Mouse (Mus musculus) CH12.LX (cell line): Measurements from ENCODE around the gene Hsdl1. TPM values are rescaled to one million over a fixed set of nuclear protein-coding genes. Genes with fewer than 3 reads are reported as not detected.

Experiments used
- DNase-seq: peaks from one replicate; pipeline ENCODE4 v3.0.0-alpha.2; 2013; ENCODE audit errors: extremely low read depth
- H3K27ac ChIP-seq: 2 replicates; pipeline ENCODE4 v1.5.1; 2012; ENCODE audit warnings: low read depth, mild to moderate bottlenecking, control low read depth, moderate library complexity; ENCODE audit not compliant: insufficient read depth
- H3K27me3 ChIP-seq: replicated peaks from 2 replicates; pipeline ENCODE3; 2012; ENCODE audit warnings: inconsistent platforms
- H3K36me3 ChIP-seq, 2 experiments: replicated peaks in 1 of 2; 2 replicates each; pipeline versions ENCODE3 to v1.6.1; 2012; ENCODE audit warnings: inconsistent platforms in 1 of 2, low read length in 1 of 2, mild to moderate bottlenecking in 1 of 2, mixed read lengths in 1 of 2, moderate library complexity in 1 of 2; ENCODE audit not compliant: control insufficient read depth in 1 of 2, insufficient read depth in 1 of 2
- H3K4me1 ChIP-seq, 2 experiments: 2 replicates each; pipeline ENCODE4 v1.6.1; 2012; ENCODE audit warnings: inconsistent platforms in 1 of 2, moderate library complexity in 1 of 2; ENCODE audit not compliant: insufficient read depth in 2 of 2, control insufficient read depth in 1 of 2
- H3K4me2 ChIP-seq: 2 replicates; pipeline ENCODE4 v1.6.1; 2012; ENCODE audit warnings: low read depth, mild to moderate bottlenecking, control low read depth; ENCODE audit not compliant: poor library complexity, insufficient read depth, severe bottlenecking
- H3K4me3 ChIP-seq, 3 experiments: fragments of 150-350 bp in 1 of 3; sonication (generic) in 1 of 3; replicated peaks in 1 of 3; 2 replicates each; pipeline versions ENCODE3 to v1.5.1; 2011 to 2012; ENCODE audit warnings: low read depth in 2 of 3, low read length in 2 of 3, mild to moderate bottlenecking in 2 of 3, moderate library complexity in 2 of 3, control low read depth in 1 of 3, improper control_type of control experiment in 1 of 3, inconsistent platforms in 1 of 3, mixed read lengths in 1 of 3; ENCODE audit not compliant: poor library complexity in 1 of 3
- H3K79me2 ChIP-seq: replicated peaks from 2 replicates; pipeline ENCODE4 v1.6.1; 2012; ENCODE audit warnings: mild to moderate bottlenecking, moderate library complexity; ENCODE audit not compliant: control insufficient read depth, poor library complexity, insufficient read depth, severe bottlenecking; ENCODE audit errors: extremely low read depth
- H3K9ac ChIP-seq: 2 replicates; pipeline ENCODE4 v1.6.1; 2012; ENCODE audit warnings: low read depth, mild to moderate bottlenecking, control low read depth, moderate library complexity; ENCODE audit not compliant: insufficient read depth
- H3K9me3 ChIP-seq: replicated peaks from 2 replicates; pipeline ENCODE3; 2012; ENCODE audit warnings: low read length, inconsistent platforms, mixed read lengths
- CHD1 ChIP-seq: IDR thresholded peaks from 2 replicates; pipeline ENCODE4 v1.6.1; 2012; ENCODE audit warnings: low read depth, low read length, improper control_type of control experiment, inconsistent platforms
- CHD2 ChIP-seq: IDR thresholded peaks from 2 replicates; pipeline ENCODE4 v1.6.1; 2011; ENCODE audit warnings: low read length, improper control_type of control experiment
- JUN ChIP-seq: IDR thresholded peaks from 2 replicates; pipeline ENCODE4 v1.6.1; 2011; ENCODE audit warnings: low read depth, mild to moderate bottlenecking, low read length, improper control_type of control experiment, moderate library complexity; ENCODE audit not compliant: insufficient read depth
- JUND ChIP-seq: conservative IDR thresholded peaks from 2 replicates; pipeline ENCODE4 v1.6.1; 2011; ENCODE audit warnings: low read depth, low read length, improper control_type of control experiment
- KAT2A ChIP-seq: IDR thresholded peaks from 2 replicates; pipeline ENCODE4 v1.6.1; 2012; ENCODE audit warnings: low read length, improper control_type of control experiment, inconsistent platforms; ENCODE audit not compliant: insufficient replicate concordance
- MAZ ChIP-seq: IDR thresholded peaks from 2 replicates; pipeline ENCODE4 v1.6.1; 2012; ENCODE audit warnings: low read depth, mild to moderate bottlenecking, inconsistent platforms, low read length, improper control_type of control experiment, moderate library complexity
- NELFE ChIP-seq: IDR thresholded peaks from 2 replicates; pipeline ENCODE4 v1.6.1; 2011; ENCODE audit warnings: low read depth, low read length, improper control_type of control experiment
- PAX5 ChIP-seq: IDR thresholded peaks from 2 replicates; pipeline ENCODE4 v1.6.1; 2012; ENCODE audit warnings: low read length, inconsistent platforms, mixed read lengths
- POLR2A ChIP-seq: IDR thresholded peaks from 2 replicates; pipeline ENCODE4 v1.6.1; 2011; ENCODE audit warnings: low read depth, mild to moderate bottlenecking, improper control_type of control experiment, low read length
- POLR2AphosphoS2 ChIP-seq: IDR thresholded peaks from 2 replicates; pipeline ENCODE4 v1.6.1; 2011; ENCODE audit warnings: low read depth, low read length, improper control_type of control experiment
- RAD21 ChIP-seq: IDR thresholded peaks from 2 replicates; pipeline ENCODE4 v1.6.1; 2011; ENCODE audit warnings: low read depth, mild to moderate bottlenecking, low read length, improper control_type of control experiment, moderate library complexity
- UBTF ChIP-seq: IDR thresholded peaks from 2 replicates; pipeline ENCODE4 v1.6.1; 2012; ENCODE audit warnings: low read depth, mild to moderate bottlenecking, inconsistent platforms, low read length, improper control_type of control experiment, moderate library complexity
- USF1 ChIP-seq: IDR thresholded peaks from 2 replicates; pipeline ENCODE4 v1.6.1; 2014; ENCODE audit warnings: low read depth, mild to moderate bottlenecking, inconsistent platforms, low read length, improper control_type of control experiment
- ZC3H11A ChIP-seq: IDR thresholded peaks from 2 replicates; pipeline ENCODE4 v1.6.1; 2012; ENCODE audit warnings: low read depth, mild to moderate bottlenecking, inconsistent platforms, low read length, improper control_type of control experiment
- dilution Hi-C: fragments of 300-500 bp; cut with MboI; formaldehyde crosslinking; loops from 2 replicates; pipeline ENCODE4 v1.14.3; 2020; ENCODE audit warnings: low sequenced_read_pairs; ENCODE audit not compliant: extremely low pct_unique_long_range_greater_than_20kb, extremely low pct_ligation_motif_present
- in situ Hi-C: fragments of 300-500 bp; cut with MboI; formaldehyde crosslinking; loops from 3 replicates; pipeline ENCODE4 v1.14.3; 2019; ENCODE audit warnings: low sequenced_read_pairs, low pct_ligation_motif_present, low pct_unique_long_range_greater_than_20kb, mixed read lengths
- polyA plus RNA-seq: library from polyadenylated mRNA; unstranded; fragments of >175 nt; gene quantifications from 2 replicates; pipeline ENCODE4 v1.2.1, GENCODE M21; 2012; ENCODE audit warnings: low read depth; ENCODE audit not compliant: insufficient read length
- total RNA-seq, 2 experiments: library from RNA; depleted of rRNA; stranded (reverse); fragments of 300-350 nt in 1 of 2; fragments of >200 nt in 1 of 2; gene quantifications; 2 replicates each; pipeline ENCODE4 v1.2.3; 2012 to 2014

Hsdl1 gene
- total and polyA plus RNA-seq, 3 experiments, result 5.7 to 13.6 (median 8.2) TPM

DNA sequence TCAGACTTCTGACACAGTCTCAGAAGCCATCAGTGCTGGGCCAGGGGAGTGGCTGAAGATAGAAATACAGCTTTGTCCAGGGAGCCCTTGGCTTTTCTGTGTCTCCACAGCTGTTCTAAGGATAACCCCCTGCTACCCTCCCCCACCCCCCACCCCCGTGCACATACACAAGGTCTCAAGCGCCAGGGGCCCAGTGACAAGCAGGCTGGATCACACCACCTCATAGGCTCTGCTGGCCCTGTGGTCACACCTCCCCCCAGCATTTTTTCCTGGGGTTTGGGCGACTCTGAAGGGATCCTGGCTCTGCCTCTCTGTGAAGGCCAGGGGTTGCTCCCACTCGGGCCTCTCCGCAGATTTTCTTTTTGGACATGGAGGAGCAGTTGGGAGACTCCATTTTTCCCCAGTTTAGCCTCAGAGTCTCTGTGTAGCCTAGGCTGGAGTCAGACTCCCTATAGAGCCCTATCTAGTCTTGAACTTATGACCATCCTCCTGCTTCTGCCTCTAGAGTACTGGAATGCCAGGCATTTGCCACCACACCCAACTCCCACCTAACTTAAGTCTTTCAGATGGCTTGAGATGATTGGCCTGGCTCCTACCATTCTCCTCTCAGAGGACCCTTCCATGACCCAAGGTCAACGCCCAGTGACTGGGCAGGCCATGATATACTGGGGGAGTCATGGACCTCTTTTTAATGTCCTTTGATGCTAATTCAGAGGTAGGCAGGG, 45.3 kb upstream of the Hsdl1 start:
- Histone ChIP-seq H3K27ac (no peak overlapping the region), H3K4me1 (peaks cover 13 to 15% of the 10 kb centered on the region in 2 experiments), H3K79me2 (no peaks in the 10 kb centered on the region), H3K4me2 (no peak overlapping the region), H3K36me3 (no peaks in the 10 kb centered on the region), H3K4me3 (no peak overlapping the region), H3K27me3 (peaks cover 90% of the 10 kb centered on the region), H3K9ac (no peak overlapping the region), H3K9me3 (no peaks in the 10 kb centered on the region)
- dilution Hi-C loops (no loop called here), in situ Hi-C loops (no loop called here)
- no peak for TF ChIP-seq KAT2A
- TF ChIP-seq ZC3H11A, result no peak
- no peak for TF ChIP-seq UBTF
- no peak for TF ChIP-seq RAD21
- TF ChIP-seq JUND, result no peak
- no peak for DNase-seq

GRCm38 (mm10) chr8:119618887-119619286, 43.9 kb upstream of the Hsdl1 start:
- Histone ChIP-seq H3K79me2 (no peaks in the 10 kb centered on the region), H3K4me3 (no peak overlapping the region), H3K27me3 (peaks cover 88% of the 10 kb centered on the region), H3K36me3 (no peaks in the 10 kb centered on the region), H3K4me2 (no peak overlapping the region), H3K9me3 (no peaks in the 10 kb centered on the region)
- dilution Hi-C loops, result no loop called here
- TF ChIP-seq MAZ, result no peak
- no peak for TF ChIP-seq PAX5
- TF ChIP-seq KAT2A, result no peak
- no peak for TF ChIP-seq CHD1
- TF ChIP-seq NELFE, result no peak
- TF ChIP-seq, all 38 proteins: peak for 0
- peaks cover 13 to 15% of the 10 kb centered on the region in 2 experiments for H3K4me1 ChIP-seq
- in situ Hi-C loops, result loop anchor here (5.0 kb wide), 1 partner anchor 182 kb away; no protein-coding TSS in a partner anchor
- no peak overlapping the region for H3K27ac ChIP-seq
- no peak for DNase-seq
- H3K9ac ChIP-seq, result no peak overlapping the region

DNA sequence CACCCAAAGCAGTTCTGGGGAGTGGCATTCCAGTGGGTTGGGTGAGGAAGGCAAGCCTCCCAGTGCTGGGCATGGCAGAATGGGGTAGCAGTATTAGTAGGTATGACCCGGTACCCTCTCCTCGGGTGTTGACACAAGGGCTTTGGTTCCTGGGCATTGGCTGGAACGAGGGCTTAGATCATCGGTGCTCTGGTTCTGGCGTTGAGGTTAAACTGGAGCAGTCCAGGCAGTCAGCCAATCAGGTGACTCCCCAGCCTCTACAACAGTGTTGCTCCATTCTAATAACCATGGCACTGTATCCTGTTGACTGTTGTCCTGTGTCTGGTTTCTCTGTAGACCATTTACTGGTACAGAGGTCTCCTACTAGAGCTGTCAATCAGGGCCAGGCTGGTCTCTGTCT, 42.6 kb upstream of the Hsdl1 start:
- dilution Hi-C loops, result no loop called here
- no peaks in the 10 kb centered on the region for H3K36me3 ChIP-seq
- no peak overlapping the region for H3K9ac ChIP-seq
- no peak overlapping the region for H3K4me3 ChIP-seq
- DNase-seq, result no peak
- in situ Hi-C loops, result loop anchor here (5.0 kb wide), 1 partner anchor 180 kb away; no protein-coding TSS in a partner anchor
- TF ChIP-seq CHD2 (no peak), USF1 (no peak), POLR2A (no peak), JUN (no peak), POLR2AphosphoS2 (no peak)
- H3K27me3 ChIP-seq, result peaks cover 82% of the 10 kb centered on the region
- peaks cover 1% of the 10 kb centered on the region for H3K9me3 ChIP-seq
- no peak overlapping the region for H3K4me2 ChIP-seq
- H3K27ac ChIP-seq, result no peak overlapping the region
- H3K4me1 ChIP-seq, result peaks cover 13% of the 10 kb centered on the region in 2 experiments
- no peaks in the 10 kb centered on the region for H3K79me2 ChIP-seq
